Mouse (Mus musculus): ENCODE results near the gene C2.

GRCm38 (mm10) chr17:34854761-34855160 lies 43.3 kb downstream of the C2 start:
- TF ChIP-seq POLR2AphosphoS2 (IDR thresholded peaks at IDR 0.05; ENCODE audit: insufficient read length, low read depth) (no peak), E2F4 (IDR thresholded peaks at IDR 0.05; ENCODE audit: insufficient read depth) (no peak), MAX (IDR thresholded peaks at IDR 0.05; ENCODE audit: low read depth) (no peak), POLR2A (IDR thresholded peaks at IDR 0.05; ENCODE audit: insufficient read length, low read depth) (no peak), USF1 (IDR thresholded peaks at IDR 0.05; ENCODE audit: low read depth) (no peak)

All from myocyte (in vitro differentiated cells).